Mouse (Mus musculus) yolk sac, embryonic 10.5 days (tissue): Measurements from ENCODE around the gene Basp1.
"Not testable (repeated sequence)": the region's sequence is repeated elsewhere in the genome, so short reads cannot be mapped to it uniquely, and the experiment has no call there.

ENCODE experiments used
- DNase-seq: peaks from one replicate; pipeline ENCODE4 v3.0.0-alpha.2; 2017; ENCODE audit warnings: low spot score

Gene Basp1

DNA sequence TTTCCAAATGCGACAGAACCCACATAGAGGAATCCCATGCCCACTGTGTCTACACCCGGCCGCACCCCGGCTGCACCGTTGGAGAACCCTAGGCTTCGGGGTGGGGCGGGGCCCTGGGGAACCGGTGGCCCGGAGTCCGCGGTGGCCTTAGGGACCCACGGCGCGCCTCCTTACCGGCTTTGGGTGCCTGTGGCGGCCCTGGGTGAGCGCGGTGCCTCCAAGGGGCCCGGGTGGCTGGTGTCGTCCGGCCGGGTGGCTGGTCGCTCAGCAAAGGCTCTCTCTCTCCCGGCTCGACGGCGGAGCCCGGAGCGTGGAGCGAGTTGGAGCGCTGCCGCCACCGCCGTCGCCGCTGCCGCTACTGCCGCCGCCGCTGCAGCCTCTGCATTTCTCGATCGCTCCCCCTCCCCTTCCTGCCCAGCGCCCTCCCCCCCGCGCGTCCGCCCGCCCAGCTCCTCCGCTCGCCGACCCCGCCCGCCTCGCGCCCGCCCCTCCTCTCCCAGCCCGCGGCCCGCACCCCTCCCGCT lies at the start of gene Basp1:
TSS of gene Basp1 (minus strand) at position 387 of the 524 bp plus-strand sequence.
- peak; percentile 77 for DNase-seq

- not testable (repeated sequence) for DNase-seq
Measured at GRCm38 (mm10) chr15:25463076-25463475, 49.5 kb upstream of the Basp1 start.

- no peak for DNase-seq
Measured at GRCm38 (mm10) chr15:25462056-25462762, 48.6 kb upstream of the Basp1 start.

GRCm38 (mm10) chr15:25459901-25460300 lies 46.3 kb upstream of the Basp1 start:
- DNase-seq: peak; percentile 32

- no peak for DNase-seq
Measured at GRCm38 (mm10) chr15:25457421-25457820, 43.9 kb upstream of the Basp1 start.

DNA sequence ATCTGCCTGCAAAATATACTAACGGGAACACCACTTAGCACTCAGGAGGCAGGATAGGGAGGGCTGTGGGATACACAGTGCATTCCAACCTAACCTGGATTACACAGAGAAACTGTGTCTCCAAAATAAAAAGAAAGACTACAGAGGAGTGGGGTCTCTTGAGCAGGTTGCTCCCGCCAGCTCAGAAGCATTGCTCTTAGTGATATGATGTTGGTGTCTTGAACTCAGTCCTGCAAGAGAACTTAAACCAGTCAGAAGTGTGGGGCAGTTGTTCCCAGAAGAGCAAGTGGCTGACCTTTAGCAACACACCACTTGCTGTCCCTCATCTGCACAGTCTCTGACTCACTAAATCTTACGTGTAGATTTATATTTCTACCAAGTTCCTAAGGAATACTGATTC lies 40.0 kb upstream of the Basp1 start:
- no peak for DNase-seq

GRCm38 (mm10) chr15:25449348-25449747 lies 35.8 kb upstream of the Basp1 start:
- DNase-seq: no peak

DNA sequence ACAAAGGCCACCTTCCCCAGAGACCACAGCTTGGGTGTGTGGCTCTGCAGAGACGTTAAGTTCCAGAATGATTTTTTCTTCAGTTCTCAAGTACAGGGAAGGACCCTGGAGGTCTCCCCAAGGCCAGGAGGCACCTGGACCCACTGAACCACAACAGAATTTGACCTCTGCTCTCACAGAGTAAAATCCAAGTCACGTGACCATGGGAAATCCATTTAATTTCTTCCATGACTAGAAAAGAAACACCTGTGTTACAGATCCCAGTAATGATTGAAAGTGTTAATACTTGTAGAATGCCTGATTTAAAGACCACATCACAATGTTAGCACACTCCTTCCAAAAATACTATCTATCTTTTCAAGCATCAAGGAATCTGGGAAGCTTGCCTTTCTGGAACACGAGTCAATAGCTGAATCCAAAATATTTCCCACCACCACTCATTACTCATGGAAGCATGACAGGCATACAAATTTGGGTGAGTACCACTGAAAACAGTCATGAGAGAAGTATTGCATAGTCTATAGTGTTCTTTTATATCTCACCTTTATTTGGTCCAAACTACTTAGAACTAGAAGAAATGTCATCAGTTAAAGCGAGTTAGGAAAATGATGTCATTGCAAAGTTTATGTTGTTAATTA lies 35.3 kb upstream of the Basp1 start:
- no peak for DNase-seq

- no peak for DNase-seq
Measured at GRCm38 (mm10) chr15:25447136-25447535, 33.6 kb upstream of the Basp1 start.

DNA sequence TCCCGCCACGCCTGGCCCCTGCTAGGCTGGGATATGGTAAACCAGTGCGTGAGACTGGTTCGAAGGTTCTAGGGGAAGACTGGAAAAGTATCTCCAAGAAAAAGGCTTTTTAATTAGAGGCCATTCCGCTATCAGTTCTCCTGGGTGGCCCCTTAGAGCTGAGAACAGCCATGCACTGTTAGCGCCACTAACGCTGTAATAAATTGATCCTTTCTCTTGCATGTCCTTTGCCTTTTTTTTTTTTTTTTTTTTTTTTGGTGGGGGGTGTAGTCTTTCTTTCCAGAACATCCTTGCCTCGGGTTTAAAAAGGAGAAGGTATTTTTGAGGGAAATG lies 32.6 kb upstream of the Basp1 start:
- DNase-seq: no peak

GRCm38 (mm10) chr15:25445361-25446154 lies 32.0 kb upstream of the Basp1 start:
- peak; percentile 40 for DNase-seq

- DNase-seq: no peak
Measured at GRCm38 (mm10) chr15:25444208-25444607, 30.6 kb upstream of the Basp1 start.

DNA sequence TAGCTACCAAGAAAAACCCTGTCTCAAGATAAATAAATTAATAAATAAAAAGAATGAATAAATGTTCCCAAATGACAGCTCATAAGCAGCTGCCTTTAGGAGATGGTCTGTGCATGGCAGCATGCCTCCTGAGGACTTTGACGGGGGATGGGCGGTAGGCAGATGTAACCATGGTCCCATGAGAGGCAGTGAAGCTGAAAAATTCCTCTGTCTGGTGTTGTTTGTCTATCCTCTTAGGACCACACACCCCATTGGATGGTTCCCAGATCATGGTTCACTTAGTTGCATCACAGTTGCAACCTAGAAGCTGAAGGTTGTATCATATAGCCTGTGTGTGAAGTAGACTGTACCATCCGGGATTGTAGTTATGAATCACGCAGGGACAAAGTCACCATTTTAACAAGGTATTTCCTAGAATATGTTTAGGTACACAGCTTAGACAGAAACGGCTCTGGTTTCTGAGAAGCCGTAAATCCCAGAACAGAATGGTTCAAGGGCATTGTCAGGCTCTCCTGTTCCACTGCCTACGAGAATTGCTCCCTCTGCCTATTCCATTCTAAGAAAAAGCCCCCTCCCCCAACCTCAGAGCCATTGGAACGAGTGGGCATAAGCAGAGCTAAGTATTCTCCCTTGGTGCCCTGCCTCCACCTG lies 29.7 kb upstream of the Basp1 start:
- no peak for DNase-seq

- no peak for DNase-seq
Measured at GRCm38 (mm10) chr15:25441868-25442185, 28.3 kb upstream of the Basp1 start.

DNA sequence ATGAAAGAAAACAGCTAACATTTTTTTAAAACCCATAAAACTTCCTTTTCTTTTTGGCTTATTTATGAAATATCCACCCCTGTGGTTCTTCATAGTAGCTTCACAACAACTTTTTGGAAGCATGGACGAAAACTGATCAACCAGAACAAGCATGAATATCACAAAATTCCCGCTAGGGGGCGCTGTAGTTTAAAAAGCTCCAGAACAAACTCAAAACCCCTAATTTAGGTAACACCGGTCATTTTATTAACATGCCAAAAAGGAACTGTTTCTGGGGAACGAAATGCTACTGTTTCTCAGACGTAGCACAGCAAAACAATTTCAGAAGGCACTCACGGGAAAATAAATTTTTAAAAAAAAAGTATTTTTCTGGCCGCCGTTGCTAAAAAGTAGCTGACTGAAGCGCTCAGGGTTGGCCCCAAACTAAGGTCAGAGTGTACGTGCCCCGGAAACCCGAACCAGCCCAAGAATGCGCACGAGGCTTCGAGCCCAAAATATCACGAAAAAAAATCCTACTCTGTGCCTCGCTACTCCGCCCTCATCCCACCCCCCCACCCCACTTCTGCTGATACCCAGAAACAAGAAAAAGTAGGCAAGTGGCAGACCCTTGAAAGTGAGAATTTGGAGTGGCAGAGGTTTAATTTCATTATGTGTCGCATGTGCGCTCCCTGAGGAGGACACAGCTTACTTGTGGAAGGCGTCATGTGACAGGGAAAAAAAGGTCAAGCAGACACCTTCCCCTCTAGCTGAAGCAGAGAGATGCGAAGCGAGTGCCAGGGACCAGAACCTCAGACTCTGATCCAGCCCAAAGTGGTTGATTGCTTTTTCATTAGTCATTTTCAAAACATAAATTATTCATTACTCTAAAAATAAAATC lies 27.7 kb upstream of the Basp1 start:
- peak; percentile 66 for DNase-seq

DNA sequence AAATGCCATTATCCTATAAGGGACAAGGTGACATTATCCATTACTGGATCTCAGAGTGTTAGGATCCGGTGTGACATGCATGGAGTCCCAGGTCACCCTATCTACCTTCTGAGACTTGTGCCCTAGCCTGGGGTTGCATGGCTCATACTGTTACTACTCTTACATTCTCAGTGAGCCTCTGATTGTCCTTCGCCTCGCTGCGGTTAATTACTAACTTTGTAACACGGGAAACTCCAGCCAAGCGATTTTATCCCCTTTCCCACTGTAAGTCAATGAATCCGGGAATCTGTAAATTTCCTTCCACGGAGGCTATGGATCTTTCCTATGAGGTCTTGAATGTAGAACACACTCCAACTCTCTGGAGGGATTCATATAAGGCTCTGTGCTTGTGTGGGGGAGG lies 26.8 kb upstream of the Basp1 start:
- DNase-seq: no peak

DNA sequence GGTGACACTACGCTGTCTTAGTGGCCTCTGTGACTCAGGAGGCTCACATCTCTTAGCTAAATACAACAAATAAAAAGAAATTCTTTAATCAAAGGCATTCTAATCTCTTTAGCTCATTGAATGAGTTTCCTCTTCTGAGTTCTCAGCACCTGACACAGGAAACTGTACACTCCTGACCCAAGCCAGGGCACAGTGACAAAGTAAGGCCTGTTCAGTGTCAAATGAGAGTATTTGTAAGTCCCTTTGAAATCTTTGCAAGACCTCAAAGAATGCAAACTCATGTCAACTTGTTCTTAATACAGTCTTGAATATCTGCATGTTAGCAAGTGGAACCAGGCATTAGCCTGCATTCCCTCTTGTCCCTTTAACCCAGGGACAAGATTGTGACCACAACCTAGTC lies 18.8 kb upstream of the Basp1 start:
- DNase-seq: no peak

GRCm38 (mm10) chr15:25430167-25430566 lies 16.6 kb upstream of the Basp1 start:
- no peak for DNase-seq

- DNase-seq: no peak
Measured at GRCm38 (mm10) chr15:25429007-25429406, 15.4 kb upstream of the Basp1 start.

DNA sequence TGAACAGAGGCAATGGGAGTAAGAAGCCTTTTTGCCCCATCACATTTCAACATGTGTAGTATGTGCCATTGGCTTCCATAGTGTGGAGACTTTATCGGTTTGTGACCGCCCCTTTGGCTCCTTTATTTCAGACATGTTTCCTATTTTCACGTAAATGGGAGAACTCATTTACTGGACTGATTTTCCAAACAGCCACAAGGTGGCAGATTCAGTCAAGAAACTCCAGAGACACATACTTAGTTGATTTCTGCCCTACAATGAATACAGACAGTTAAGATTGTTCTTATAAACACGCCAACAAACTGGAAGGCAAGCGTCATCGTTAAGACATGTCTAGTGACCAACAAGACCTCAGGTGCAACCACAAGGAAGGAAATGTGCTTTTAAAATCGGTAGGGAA lies 15.0 kb upstream of the Basp1 start:
- DNase-seq: no peak

- no peak for DNase-seq
Measured at GRCm38 (mm10) chr15:25420266-25420665, 6.7 kb upstream of the Basp1 start.

- DNase-seq: no peak
Measured at GRCm38 (mm10) chr15:25416367-25416766, 2.8 kb upstream of the Basp1 start.
